Mouse (Mus musculus) ES-E14 (cell line): ENCODE results near the gene Inip.

Experiments used
- MAFK ChIP-seq: IDR thresholded peaks from 2 replicates; pipeline ENCODE4 v1.6.1; 2014; ENCODE audit warnings: mild to moderate bottlenecking, low read depth, low read length, inconsistent platforms; ENCODE audit not compliant: insufficient read depth
- ZNF384 ChIP-seq: IDR thresholded peaks from 2 replicates; pipeline ENCODE4 v1.6.1; 2012; ENCODE audit warnings: low read depth, low read length, inconsistent platforms

DNA sequence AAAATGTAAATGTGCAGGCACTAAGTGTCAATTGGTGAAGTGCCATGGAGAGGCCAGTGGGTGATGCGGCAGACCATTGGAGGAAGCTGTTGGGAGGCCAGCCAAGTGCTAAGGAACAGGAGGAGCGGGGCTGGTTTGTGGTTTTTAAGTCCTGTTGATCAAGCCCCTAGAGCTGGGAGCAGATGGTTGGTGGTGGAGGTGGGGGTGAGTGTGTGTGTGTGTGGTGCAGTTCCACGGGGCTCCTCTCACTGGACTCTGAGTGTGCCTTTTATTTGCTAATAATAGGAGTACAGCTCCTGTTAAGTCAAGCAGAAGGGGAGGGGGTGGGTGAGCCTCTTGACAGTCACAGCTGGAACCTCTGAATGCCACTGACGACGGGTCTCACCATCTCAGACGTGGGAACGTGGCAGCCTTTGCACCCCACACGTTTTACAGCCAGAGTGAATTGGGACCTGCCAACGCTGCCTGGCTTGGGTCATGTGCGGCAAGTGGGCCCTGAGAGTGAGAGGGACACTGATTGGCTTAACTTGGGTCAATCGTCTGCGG lies 18.2 kb upstream of the Inip start:
- TF ChIP-seq MAFK, result no peak
- no peak for TF ChIP-seq ZNF384
